Mouse (Mus musculus): ENCODE data around the gene Dpy19l2.
"Not testable (repeated sequence)": the region's sequence is repeated elsewhere in the genome, so short reads cannot be mapped to it uniquely, and the experiment has no call there.

Gene Dpy19l2

DNA sequence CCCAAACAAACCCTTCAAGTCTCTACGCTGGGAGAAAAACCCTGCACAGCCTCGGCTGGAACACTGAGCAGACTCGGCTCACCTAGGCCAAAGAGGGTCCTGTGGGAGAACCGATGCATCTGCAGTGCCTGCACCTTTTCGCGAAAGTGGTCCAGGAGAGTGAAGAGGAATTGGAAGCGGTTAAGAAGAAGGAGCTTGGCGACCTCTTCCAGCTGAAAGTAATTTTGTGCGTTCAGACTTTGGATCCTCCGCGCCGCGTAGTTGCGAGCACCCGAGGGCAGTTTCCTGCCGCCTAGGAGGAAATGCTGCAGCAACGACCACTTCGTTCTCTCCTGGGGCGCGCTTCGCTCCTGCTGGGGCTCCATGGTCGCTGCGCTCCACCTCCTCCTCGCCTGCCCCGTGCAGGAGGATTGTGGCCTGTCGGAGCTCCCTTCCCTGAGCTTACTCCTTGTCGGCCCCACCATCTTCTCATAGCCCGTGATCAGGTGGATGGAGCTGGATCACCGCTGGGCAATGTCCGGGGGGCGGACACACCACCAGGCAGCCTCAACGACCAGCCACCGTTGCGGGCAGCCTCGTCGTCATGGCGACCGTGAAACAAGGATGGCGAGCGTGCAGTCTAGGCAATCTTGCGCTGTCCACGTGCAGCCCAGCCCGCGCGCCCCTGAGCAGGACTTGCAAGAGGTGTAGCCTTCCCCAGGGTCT lies at the start of gene Dpy19l2:
TSS of gene Dpy19l2 (minus strand) at position 594 of the 705 bp plus-strand sequence.
- DNase-seq (ENCODE audit: low spot score in 2 of 2): peak; percentile 4 to 13

DNA sequence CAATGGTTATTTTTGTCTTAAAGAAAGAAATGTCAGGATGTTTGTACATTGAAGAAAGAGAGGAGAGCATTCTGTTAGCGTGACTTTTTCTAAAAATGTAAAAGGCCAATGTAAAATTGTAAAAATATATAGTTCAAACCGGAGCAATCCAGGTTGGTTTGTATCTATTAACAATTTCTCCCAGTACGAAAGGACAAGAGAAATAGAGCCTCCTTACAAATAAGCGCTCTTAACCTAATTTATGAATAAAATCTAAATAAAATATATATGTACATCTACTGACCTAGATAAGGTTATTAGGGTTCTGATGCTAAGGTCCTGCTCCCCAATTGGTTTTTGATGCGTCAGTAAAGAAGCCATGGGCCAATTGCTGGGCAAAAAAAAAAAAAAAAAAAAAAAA lies 48.9 kb upstream of the Dpy19l2 start:
- DNase-seq (ENCODE audit: low spot score in 2 of 2): no peak

DNA sequence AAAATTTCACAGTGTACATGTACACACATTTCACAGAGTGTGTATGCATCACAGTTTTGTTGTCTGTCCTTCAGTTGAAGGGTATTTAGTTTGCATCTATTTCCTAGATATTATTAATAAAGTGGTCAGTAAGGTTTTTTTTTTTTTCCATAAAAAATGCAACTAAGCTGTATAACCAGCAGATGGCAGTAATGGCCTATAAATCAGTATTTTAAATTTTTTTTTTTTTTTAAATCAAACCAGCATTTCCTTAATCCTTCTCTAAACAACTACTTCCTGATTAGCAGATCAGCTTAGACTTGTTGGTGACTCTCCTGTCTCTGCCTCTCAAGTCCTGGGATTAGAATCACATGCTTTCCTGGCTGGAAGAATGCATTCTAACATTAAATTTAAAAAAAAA lies 5.2 kb upstream of the Dpy19l2 start:
- no peak for DNase-seq (ENCODE audit: low spot score in 2 of 2)

- no peak for DNase-seq (ENCODE audit: low spot score in 2 of 2)
Measured at GRCm38 (mm10) chr9:24696405-24696778, 299 bp upstream of the Dpy19l2 start.

DNA sequence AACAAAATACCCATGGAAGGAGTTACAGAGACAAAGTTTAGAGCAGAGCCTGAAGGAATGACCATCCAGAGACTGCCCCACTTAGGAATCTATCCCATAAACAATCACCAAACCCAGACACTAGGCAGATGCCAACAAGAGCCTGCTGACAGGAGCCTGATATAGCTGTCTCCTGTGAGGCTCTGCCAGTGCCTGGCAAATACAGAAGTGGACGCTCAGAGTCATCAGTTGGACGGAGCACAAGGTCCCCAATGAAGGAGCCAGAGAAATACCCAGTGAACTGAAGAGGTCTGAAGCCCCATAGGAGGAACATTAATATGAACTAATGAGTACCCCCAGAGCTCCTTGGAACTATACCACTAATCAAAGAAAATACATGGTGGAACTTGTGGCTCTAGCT lies 58.8 kb downstream of the Dpy19l2 start:
- DNase-seq (ENCODE audit: low spot score in 2 of 2): not testable (repeated sequence)

GRCm38 (mm10) chr9:24624896-24625295 lies 71.2 kb downstream of the Dpy19l2 start, which contains the start of gene Cypt4:
TSS of gene Cypt4 (plus strand) at chr9:24625196.
- DNase-seq (ENCODE audit: low spot score in 2 of 2): no peak

- no peak for DNase-seq (ENCODE audit: low spot score in 2 of 2)
Measured at GRCm38 (mm10) chr9:24538159-24538558, 157.9 kb downstream of the Dpy19l2 start.

GRCm38 (mm10) chr9:24516575-24517139 lies 179.4 kb downstream of the Dpy19l2 start:
- DNase-seq (ENCODE audit: low spot score in 2 of 2): peak; percentile 61 to 70

- DNase-seq (ENCODE audit: low spot score in 2 of 2): no peak
Measured at GRCm38 (mm10) chr9:24514078-24514469, 182.0 kb downstream of the Dpy19l2 start.

DNA sequence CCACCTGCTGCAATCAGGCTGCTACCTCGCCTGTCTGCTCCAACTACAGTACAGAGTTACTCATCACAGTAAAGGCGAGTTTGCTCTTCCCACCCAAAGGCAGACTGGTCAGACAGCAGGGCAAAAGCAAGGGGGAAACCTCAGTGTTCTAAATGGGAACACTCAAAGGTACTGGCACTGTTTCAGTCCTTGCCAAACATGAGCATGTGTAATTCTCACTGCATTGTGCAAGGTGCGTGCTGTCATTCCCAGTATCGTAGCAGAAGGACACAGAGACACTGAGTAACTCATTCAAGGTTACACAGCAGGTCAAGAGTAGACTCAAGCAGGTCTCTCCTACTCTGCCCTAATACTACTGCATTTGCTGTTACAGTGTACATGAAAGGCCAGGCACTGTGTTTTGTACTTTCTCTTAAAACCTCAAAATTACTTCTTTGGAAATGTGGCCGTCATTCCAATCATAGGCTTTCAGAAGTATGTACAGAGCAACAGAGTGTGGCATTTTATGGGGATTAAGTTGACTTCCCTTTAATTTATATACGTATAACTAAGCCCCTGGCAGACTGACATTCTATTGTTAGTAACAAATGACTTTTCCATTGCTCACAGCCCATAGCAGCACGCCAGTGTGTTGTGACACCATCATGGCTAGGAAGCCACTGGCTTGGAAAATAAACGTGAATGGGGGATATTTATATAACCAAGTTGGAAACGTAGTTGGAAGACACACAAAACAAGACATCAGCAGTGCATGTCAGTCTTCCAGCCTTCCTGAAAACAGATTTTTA lies 182.6 kb downstream of the Dpy19l2 start:
- no peak for DNase-seq (ENCODE audit: low spot score in 2 of 2)

DNA sequence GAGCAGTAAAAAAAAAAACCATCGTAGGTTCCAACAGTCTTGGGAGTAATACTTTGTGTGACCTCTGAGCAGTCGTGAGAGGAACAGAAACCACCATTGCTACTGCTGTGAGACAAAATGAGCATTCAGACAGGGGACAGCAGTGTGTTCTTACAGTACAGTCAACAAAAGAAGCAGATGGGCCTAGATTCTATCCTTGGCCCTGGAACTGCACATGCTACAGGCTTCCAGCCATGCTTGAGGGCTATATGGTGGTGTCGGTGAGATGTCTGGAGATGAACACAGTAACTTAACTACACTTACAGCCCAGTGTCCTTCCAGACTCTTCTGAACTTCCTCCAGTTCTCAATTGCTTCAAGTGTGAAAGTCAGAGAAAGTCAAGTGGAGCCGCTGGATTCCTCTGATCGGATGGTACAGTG lies 184.0 kb downstream of the Dpy19l2 start:
- no peak for DNase-seq (ENCODE audit: low spot score in 2 of 2)

DNA sequence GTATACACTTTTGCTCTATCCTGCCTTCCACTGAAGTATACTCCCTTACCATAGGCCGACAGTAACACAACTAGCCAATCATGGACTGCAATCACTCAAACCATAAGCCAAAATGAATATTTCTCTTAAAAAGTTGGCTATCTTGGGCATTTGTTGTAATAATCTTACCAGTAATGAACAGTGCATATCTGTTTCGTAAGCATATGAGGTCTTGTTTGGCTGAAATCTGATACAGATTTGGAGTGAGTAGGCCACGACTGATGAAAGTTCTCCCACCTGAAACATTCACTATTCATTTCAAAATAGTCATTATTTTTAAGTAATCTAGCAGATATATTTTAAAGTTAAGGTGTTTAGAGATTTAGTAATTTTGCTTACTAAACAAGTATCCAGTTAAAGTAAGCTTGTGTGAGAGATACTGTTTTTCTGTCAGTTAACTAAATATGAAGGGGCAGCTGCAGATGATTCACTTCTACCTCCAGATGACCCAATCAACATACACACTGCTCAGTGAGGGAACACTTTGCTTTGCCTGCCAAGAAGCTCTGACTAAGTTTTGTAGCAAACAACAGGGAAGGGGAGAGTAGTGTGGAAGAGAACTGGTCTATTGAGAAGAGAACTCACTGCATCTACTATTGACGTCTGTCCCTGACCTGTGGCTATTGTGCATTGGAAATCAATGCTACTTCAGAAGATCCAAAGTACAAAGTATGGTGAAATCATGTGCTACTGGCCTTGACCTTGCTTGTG lies 184.5 kb downstream of the Dpy19l2 start:
- no peak for DNase-seq (ENCODE audit: low spot score in 2 of 2)

- DNase-seq (ENCODE audit: low spot score in 2 of 2): no peak
Measured at GRCm38 (mm10) chr9:24508880-24509279, 187.2 kb downstream of the Dpy19l2 start.
